Mouse (Mus musculus): ENCODE results near the gene Dhodh. TPM values are rescaled to one million over a fixed set of nuclear protein-coding genes. Genes with fewer than 3 reads are reported as not detected.

The Dhodh gene
- 55.4 and 58.7 TPM in 2 replicates for polyA plus RNA-seq (2016; fragmentation: Nextera tagmentation; extraction: Ambion mirVana)

DNA sequence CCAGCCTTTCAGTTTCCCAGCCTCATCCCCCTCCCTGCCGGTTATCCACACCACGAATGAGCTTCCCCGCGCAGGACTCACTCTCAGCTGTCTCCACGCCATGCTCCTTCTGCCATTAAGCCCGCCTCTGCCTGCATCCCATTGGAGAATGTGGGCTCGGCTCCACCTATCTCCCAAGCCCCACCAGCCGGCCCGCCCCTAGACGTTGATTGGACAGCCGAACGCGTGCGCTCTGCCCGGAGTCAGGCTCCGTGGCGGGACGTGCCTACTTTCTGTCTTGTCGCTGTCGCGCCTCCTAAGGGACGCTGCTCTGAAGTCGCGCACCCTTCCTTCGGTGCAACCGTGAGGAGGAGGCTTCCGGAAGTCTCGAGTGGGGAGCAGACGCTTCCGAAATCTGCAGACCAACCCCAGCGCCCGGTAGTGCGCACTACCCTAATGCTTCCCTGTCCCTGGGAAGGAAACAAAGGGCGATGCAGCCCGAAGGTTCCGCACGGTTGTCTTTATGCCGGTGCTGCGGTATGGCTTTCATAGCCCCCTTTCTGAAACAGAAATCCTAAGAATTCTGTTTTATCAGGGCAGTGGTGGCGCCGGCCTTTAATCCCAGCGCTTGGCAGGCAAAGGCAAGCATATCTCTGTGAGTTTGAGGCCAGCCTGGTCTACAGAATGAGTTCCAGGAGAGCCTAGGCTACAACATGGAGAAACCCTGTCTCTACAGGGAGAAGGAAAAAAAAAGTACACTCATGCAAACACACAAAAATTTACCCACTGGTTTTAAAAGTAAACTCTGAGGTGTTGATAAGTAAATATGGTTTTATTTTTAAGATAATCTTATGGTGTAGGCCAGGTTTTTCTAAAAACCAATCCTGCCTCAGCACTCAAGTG lies at the start of gene Dhodh:
Gene Dhodh, minus strand, starts transcription at position 403 of the 882 bp plus-strand sequence.
- no peaks in the 10 kb centered on the region for H3K27me3 ChIP-seq (ENCODE audit: poor library complexity, severe bottlenecking)
- H3K4me1 ChIP-seq: peaks cover 23% of the 10 kb centered on the region
- under 1% methylated on average over 42 of the region's 42 CpGs for WGBS
- peak within 1 kb of the TSS; percentile 70 for H3K4me3 ChIP-seq
- DNase-seq (ENCODE audit: extremely low spot score, low spot score): peak; percentile 96
- peak within 1 kb of the TSS; percentile 95 for H3K27ac ChIP-seq
- no peaks in the 10 kb centered on the region for H3K9me3 ChIP-seq
- peaks cover 23% of the 10 kb centered on the region for H3K36me3 ChIP-seq (replicated peaks)

DNA sequence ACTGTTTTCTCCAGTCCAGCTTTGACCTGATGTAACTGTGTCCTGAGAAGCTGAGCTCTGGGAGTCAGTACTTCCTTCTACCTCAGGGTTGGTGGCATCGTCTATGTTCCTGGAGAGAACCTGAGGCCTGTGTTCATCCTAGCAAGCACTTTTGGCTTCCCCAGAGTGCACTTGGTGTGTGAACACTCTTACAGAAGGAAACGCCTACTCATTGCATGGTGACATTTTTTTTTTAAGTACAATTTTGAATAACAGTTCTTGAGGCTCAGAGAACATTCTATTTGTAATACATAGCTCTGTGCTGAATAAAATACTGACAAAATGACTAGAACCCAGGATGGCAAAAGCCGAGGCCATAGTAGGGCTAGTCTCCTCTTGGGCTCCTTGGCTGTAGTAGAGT lies 48.4 kb upstream of the Dhodh start:
- Histone ChIP-seq H3K9me3 (no peaks in the 10 kb centered on the region), H3K27me3 (ENCODE audit: poor library complexity, severe bottlenecking) (no peaks in the 10 kb centered on the region), H3K4me3 (no peak overlapping the region), H3K36me3 (replicated peaks) (no peaks in the 10 kb centered on the region), H3K4me1 (no peaks in the 10 kb centered on the region), H3K27ac (no peak overlapping the region)
- WGBS: 89% methylated on average over 3 of the region's 3 CpGs
- no peak for DNase-seq (ENCODE audit: extremely low spot score, low spot score)

DNA sequence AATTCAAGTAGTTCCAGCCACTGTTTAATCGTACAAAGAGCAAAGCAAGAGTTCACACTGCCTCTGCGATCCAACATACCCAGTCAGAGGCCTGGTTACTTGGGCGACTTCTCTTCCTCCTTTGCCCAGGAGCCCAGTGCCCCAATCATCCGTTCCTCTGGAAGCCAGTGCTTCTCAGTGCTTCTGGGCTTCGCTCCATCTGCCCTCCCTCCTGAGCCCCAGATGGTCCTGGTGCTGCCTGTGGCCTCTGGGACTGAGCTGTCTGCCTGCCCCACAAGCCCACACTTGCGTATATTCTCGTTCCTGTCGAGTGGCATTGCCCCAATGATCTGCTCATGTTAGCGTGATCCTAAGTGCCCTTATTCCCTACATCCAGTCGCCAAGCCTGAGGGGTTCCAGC lies 42.3 kb upstream of the Dhodh start:
- no peak for DNase-seq (ENCODE audit: extremely low spot score, low spot score)
- H3K4me1 ChIP-seq: no peaks in the 10 kb centered on the region
- H3K9me3 ChIP-seq: no peaks in the 10 kb centered on the region
- H3K27me3 ChIP-seq (ENCODE audit: poor library complexity, severe bottlenecking): no peaks in the 10 kb centered on the region
- H3K4me3 ChIP-seq: no peak overlapping the region
- H3K27ac ChIP-seq: no peak overlapping the region
- H3K36me3 ChIP-seq (replicated peaks): no peaks in the 10 kb centered on the region
- WGBS: 81% methylated on average over 10 of the region's 10 CpGs

DNA sequence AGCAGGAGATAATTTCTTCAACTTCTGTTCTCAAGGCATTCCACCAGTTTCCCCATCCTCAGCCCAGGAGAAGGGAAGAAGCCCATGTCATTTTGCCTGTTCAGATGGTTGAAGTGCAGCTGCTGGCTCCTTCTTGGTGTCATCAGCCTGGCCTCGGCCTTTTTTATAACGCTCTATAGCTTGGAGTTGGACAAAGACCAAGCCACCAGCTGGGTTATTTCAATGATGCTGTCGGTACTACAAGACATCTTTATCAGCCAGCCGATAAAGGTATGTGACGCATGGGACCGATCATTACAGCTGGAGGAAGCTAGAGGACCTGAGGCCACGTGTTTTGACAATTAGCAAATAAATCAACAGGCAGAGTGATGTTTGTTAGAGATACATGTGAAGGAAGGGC lies 40.0 kb upstream of the Dhodh start:
- no peak for DNase-seq (ENCODE audit: extremely low spot score, low spot score)
- H3K4me3 ChIP-seq: no peak overlapping the region
- no peaks in the 10 kb centered on the region for H3K9me3 ChIP-seq
- H3K4me1 ChIP-seq: no peaks in the 10 kb centered on the region
- H3K27me3 ChIP-seq (ENCODE audit: poor library complexity, severe bottlenecking): no peaks in the 10 kb centered on the region
- WGBS: 91% methylated on average over 7 of the region's 7 CpGs
- no peaks in the 10 kb centered on the region for H3K36me3 ChIP-seq (replicated peaks)
- H3K27ac ChIP-seq: no peak overlapping the region

DNA sequence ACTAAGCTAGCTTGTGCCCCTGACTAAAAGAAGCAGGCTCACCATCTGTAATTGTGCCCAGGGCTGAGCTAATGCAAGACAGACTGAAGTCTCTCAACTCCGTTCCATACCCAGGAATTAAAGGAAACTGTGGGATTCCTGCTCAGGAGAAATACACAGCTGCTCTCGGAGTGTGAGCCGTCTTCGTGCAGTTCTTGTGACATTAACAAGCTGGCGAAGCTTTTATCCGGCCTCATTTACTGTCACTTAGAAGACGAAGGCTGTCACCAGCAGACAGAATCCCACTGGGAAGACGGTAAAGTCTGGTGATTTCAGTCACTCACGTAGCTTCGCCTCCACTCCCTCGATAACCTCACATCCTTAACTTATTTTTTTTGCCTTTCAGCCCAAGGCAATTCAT lies 38.9 kb upstream of the Dhodh start:
- H3K4me3 ChIP-seq: no peak overlapping the region

DNA sequence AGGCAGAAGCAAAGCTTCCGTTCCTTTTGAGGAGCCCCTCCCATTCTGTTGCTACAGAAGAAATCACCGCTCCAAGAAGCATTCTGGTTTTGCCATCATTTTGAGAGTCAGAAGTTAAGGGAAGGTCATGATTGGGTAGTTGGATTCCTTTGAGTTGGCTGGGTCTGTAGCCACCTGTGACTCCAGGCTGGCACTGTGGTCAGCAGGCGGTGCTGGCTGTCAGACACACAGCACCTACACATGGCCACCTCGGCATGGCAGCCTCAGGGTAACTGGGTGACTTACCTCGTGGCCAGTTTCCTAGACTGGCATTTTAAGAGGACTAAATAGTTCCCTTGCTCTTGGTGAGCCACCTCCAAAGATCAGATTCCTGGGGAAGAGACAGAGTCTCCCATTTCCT lies 32.8 kb upstream of the Dhodh start:
- Histone ChIP-seq H3K4me1 (no peaks in the 10 kb centered on the region), H3K9me3 (no peaks in the 10 kb centered on the region), H3K27ac (no peak overlapping the region), H3K4me3 (no peak overlapping the region), H3K27me3 (ENCODE audit: poor library complexity, severe bottlenecking) (no peaks in the 10 kb centered on the region), H3K36me3 (replicated peaks) (no peaks in the 10 kb centered on the region)
- WGBS: 86% methylated on average over 5 of the region's 5 CpGs
- no peak for DNase-seq (ENCODE audit: extremely low spot score, low spot score)

More for the DNA sequence above, 38.9 kb upstream of the Dhodh start:
- no peak for DNase-seq (ENCODE audit: extremely low spot score, low spot score)
- 85% methylated on average over 11 of the region's 11 CpGs for WGBS
- no peaks in the 10 kb centered on the region for H3K36me3 ChIP-seq (replicated peaks)
- H3K27ac ChIP-seq: no peak overlapping the region
- H3K27me3 ChIP-seq (ENCODE audit: poor library complexity, severe bottlenecking): no peaks in the 10 kb centered on the region
- no peaks in the 10 kb centered on the region for H3K9me3 ChIP-seq
- no peaks in the 10 kb centered on the region for H3K4me1 ChIP-seq

DNA sequence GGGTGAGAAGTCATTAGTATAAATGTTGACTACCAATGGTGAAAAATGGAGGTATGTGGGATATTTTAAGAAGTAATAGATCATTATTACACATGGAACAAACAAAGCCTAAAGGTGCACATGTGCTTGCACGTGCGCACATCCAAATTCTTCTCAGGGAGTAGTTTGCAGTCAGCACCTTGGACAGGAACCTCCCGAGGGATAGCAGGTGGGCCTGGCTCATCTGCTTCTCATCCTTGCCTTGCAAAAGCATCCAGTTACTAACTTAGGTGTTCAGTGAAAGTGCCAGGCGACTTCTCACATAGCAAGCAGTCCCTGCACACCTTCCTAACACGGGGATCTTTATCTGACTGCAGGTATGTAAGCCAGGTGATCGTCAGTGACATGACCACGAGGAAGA lies 31.9 kb upstream of the Dhodh start:
- no peaks in the 10 kb centered on the region for H3K36me3 ChIP-seq (replicated peaks)
- H3K27ac ChIP-seq: no peak overlapping the region
- H3K4me1 ChIP-seq: no peaks in the 10 kb centered on the region
- no peaks in the 10 kb centered on the region for H3K9me3 ChIP-seq
- DNase-seq (ENCODE audit: extremely low spot score, low spot score): no peak
- no peak overlapping the region for H3K4me3 ChIP-seq
- 66% methylated on average over 7 of the region's 7 CpGs for WGBS
- no peaks in the 10 kb centered on the region for H3K27me3 ChIP-seq (ENCODE audit: poor library complexity, severe bottlenecking)

DNA sequence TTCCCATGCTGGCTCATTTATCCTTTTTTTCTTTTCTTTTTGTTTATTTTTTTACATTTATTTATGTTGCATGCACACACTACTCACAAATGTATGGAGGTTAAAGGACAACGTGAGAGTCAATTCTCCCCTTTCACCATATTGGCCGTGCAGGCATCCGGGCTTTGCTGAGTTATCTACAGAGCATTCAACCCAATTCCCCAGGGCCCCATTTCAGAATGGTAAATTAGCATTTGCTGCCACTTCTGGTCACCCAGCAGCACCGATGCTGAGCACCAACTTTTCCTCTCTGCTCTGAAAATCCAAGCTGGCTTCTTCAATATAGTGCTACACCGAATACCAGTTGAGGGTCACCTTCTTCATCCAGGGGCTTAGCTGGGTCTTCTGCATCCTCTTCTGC lies 30.4 kb upstream of the Dhodh start:
- Histone ChIP-seq H3K9me3 (no peaks in the 10 kb centered on the region), H3K36me3 (replicated peaks) (no peaks in the 10 kb centered on the region), H3K4me3 (no peak overlapping the region), H3K27ac (no peak overlapping the region), H3K4me1 (no peaks in the 10 kb centered on the region), H3K27me3 (ENCODE audit: poor library complexity, severe bottlenecking) (no peaks in the 10 kb centered on the region)
- DNase-seq (ENCODE audit: extremely low spot score, low spot score): no peak
- WGBS: 84% methylated on average over 5 of the region's 5 CpGs

DNA sequence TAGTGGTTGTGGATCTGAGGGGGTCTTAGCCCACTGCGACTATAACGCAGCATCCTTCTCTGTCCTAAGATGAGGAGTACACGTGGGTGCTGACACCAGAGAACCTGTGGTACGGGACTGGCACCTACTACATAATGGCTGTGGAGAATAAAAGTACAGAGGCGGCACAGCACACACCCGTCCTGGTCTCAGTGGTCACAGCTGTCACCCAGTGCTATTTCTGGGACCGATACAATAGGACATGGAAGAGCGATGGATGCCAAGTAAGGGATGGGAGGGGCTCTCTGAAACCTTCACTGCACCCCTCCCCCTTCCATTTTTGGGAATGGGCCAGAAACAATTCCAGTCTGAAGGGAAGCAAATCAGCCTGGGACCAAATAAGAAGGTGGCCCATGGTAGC lies 26.7 kb upstream of the Dhodh start:
- no peaks in the 10 kb centered on the region for H3K36me3 ChIP-seq (replicated peaks)
- no peak overlapping the region for H3K27ac ChIP-seq
- no peaks in the 10 kb centered on the region for H3K4me1 ChIP-seq
- no peaks in the 10 kb centered on the region for H3K9me3 ChIP-seq
- DNase-seq (ENCODE audit: extremely low spot score, low spot score): no peak
- WGBS: 92% methylated on average over 8 of the region's 8 CpGs
- no peak overlapping the region for H3K4me3 ChIP-seq
- H3K27me3 ChIP-seq (ENCODE audit: poor library complexity, severe bottlenecking): no peaks in the 10 kb centered on the region

DNA sequence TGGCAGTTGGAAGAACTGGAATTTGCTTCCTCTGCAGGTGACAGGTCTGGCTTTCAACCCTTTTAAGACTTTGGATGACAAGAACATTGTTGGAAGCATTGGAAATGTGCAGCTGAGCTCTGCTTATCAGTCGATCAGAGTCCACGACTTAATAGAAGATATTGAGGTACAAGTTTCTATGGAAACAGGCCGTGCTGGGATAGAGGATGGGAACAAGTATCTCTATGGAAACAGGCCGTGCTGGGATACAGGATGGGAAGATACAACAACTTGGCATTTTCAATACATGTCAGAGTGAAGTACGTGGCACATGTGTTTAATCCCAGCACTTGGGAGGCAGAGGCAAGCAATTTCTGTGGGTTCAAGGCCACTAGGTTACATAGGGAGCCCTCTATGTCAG lies 24.0 kb upstream of the Dhodh start:
- 85% methylated on average over 5 of the region's 5 CpGs for WGBS
- Histone ChIP-seq H3K4me1 (no peaks in the 10 kb centered on the region), H3K9me3 (no peaks in the 10 kb centered on the region), H3K27ac (no peak overlapping the region), H3K4me3 (no peak overlapping the region), H3K27me3 (ENCODE audit: poor library complexity, severe bottlenecking) (no peaks in the 10 kb centered on the region), H3K36me3 (replicated peaks) (no peaks in the 10 kb centered on the region)
- no peak for DNase-seq (ENCODE audit: extremely low spot score, low spot score)

DNA sequence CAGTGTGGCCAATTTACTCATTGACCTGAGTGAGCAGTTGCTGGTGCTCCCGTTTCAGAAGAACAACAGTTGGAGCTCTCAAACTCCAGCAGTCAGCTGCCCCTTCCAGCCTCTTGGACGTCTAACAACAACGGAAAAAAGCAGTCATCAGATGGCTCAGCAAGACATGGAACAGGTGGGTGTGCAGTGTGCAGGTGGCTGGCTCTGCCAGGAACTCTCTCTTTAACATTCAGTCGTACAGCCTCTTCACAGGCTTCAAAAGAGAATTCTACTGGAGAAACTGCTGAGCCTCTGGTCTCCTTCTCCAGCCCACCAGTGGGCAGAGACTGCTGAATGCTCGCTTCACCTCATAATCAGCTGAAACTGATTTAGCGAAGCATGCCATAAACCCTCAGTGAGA lies 20.2 kb upstream of the Dhodh start:
- Histone ChIP-seq H3K27ac (no peak overlapping the region), H3K27me3 (ENCODE audit: poor library complexity, severe bottlenecking) (no peaks in the 10 kb centered on the region), H3K36me3 (replicated peaks) (no peaks in the 10 kb centered on the region), H3K9me3 (peaks cover 6% of the 10 kb centered on the region; the same call in 1 of the 2 replicates), H3K4me1 (no peaks in the 10 kb centered on the region), H3K4me3 (no peak overlapping the region)
- 81% methylated on average over 6 of the region's 6 CpGs for WGBS
- DNase-seq (ENCODE audit: extremely low spot score, low spot score): no peak

DNA sequence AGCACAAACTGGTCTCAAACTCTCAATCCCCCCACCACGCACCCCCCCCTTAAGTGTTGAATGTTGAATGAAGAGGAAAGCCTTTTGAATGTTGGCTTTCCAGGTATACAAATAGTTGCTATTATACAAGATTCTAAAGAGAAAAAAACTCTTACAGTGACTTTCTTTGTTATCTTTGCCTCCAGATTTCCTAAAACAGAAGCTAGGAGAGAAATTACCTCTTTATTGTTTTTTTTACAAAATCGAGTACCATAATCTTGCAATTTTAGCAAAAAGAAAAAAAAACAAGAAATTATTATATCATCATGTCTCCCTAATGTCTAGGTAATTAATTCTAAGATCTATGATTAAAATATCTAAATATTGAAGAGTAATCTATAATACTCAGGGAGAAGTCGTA lies 7.1 kb upstream of the Dhodh start:
- no peak overlapping the region for H3K4me3 ChIP-seq
- DNase-seq (ENCODE audit: extremely low spot score, low spot score): no peak
- no peaks in the 10 kb centered on the region for H3K4me1 ChIP-seq
- H3K27ac ChIP-seq: no peak overlapping the region
- no peaks in the 10 kb centered on the region for H3K27me3 ChIP-seq (ENCODE audit: poor library complexity, severe bottlenecking)
- peaks cover 6% of the 10 kb centered on the region; the same call in 1 of the 2 replicates for H3K9me3 ChIP-seq
- H3K36me3 ChIP-seq (replicated peaks): no peaks in the 10 kb centered on the region
- WGBS: 88% methylated on average over 3 of the region's 3 CpGs

DNA sequence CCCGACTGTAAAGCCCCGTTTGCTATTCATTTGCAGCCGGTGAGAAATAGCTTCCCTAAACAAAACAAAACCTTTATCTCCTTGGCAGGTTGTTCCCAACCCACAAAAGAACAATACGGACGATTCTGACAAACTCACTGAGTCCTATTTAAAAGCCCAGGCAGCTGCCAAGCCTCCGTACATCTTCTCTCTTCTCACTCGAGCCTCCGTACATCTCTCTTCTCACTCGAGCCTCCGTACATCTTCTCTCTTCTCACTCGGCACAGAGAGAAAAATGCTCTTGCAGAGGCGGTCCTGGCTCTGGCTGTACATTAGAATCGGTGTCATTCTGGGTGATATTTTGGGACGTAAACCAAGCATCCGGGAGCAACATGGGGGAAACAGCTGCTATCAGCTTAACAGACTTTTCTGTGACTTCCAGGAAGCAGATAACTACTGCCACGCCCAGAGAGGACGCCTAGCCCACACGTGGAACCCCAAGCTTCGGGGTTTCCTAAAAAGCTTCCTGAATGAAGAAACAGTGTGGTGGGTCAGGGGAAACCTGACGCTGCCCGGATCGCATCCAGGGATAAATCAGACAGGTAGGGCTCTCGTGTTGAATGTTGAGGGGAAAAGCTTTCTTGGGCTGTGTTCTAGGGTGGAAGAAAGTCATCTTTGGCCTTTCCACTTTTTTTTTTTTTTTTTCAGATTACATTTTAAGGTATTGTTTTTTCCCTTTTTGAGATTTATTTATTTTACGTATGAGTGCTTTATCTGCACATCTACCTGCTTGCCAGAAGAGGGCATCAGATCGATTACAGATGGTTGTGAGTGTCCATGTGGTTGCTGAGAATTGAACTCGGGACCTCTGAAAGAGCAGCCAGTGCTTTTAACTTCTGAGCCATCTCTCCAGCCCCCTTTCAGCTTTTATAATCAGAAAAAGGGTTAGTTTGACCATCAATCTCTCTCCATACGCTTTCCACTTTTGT lies 6.1 kb upstream of the Dhodh start, which contains the start of gene Pkd1l3:
Gene Pkd1l3, plus strand, starts transcription at position 275 of the 968 bp plus-strand sequence.
- DNase-seq (ENCODE audit: extremely low spot score, low spot score): no peak
- WGBS: 66% methylated on average over 27 of the region's 27 CpGs
- H3K27ac ChIP-seq: no peak within 1 kb of the TSS
- H3K27me3 ChIP-seq (ENCODE audit: poor library complexity, severe bottlenecking): no peaks in the 10 kb centered on the region
- H3K36me3 ChIP-seq (replicated peaks): no peaks in the 10 kb centered on the region
- peaks cover 2% of the 10 kb centered on the region; the same call in 1 of the 2 replicates for H3K9me3 ChIP-seq
- peak within 1 kb of the TSS; percentile 16 for H3K4me3 ChIP-seq
- H3K4me1 ChIP-seq: peaks cover 3% of the 10 kb centered on the region
